Mouse (Mus musculus) embryonic facial prominence, embryonic 11.5 days (tissue): ENCODE measurements around the gene Rapgef2. TPM values are rescaled to one million over a fixed set of nuclear protein-coding genes. Genes with fewer than 3 reads are reported as not detected.
"Not testable (repeated sequence)": the region's sequence is repeated elsewhere in the genome, so short reads cannot be mapped to it uniquely, and the experiment has no call there.

ENCODE experiments used
- ATAC-seq: fragments of 200-750 bp; cut with Nextera tagmentation; replicated peaks from 2 replicates; pipeline ENCODE4 v1.8.0; 2017; ENCODE audit warnings: low read depth; ENCODE audit not compliant: insufficient number of reproducible peaks, low FRiP score, low TSS enrichment
- DNase-seq: peaks from one replicate; pipeline ENCODE4 v3.0.0-alpha.2; 2015; ENCODE audit warnings: low spot score
- H3K27ac ChIP-seq: fragments of 300-500 bp; sonication (generic); replicated peaks from 2 replicates; pipeline ENCODE4 v1.5.1; 2014; ENCODE audit warnings: mild to moderate bottlenecking, low read depth, low read length, control low read depth
- H3K27me3 ChIP-seq: fragments of 300-500 bp; sonication (generic); 2 replicates; pipeline ENCODE4 v1.6.1; 2014; ENCODE audit warnings: mild to moderate bottlenecking, low read length, moderate library complexity, mixed read lengths; ENCODE audit not compliant: control insufficient read depth, insufficient read depth
- H3K36me3 ChIP-seq: fragments of 300-500 bp; sonication (generic); replicated peaks from 2 replicates; pipeline ENCODE4 v1.6.1; 2014; ENCODE audit warnings: low read depth, mild to moderate bottlenecking, low read length, moderate library complexity, mixed read lengths; ENCODE audit not compliant: control insufficient read depth, insufficient read depth
- H3K4me1 ChIP-seq: fragments of 300-500 bp; sonication (generic); 2 replicates; pipeline ENCODE4 v1.6.1; 2014; ENCODE audit warnings: low read length, mixed read lengths; ENCODE audit not compliant: control insufficient read depth, insufficient read depth
- H3K4me2 ChIP-seq: fragments of 300-500 bp; sonication (generic); 2 replicates; pipeline ENCODE4 v1.6.1; 2014; ENCODE audit warnings: low read depth, mild to moderate bottlenecking, control low read depth, low read length, moderate library complexity
- H3K4me3 ChIP-seq: fragments of 300-500 bp; sonication (generic); 2 replicates; pipeline ENCODE4 v1.5.1; 2014; ENCODE audit warnings: low read depth, low read length, control low read depth
- H3K9ac ChIP-seq: fragments of 300-500 bp; sonication (generic); replicated peaks from 2 replicates; pipeline ENCODE4 v1.6.1; 2014; ENCODE audit warnings: mild to moderate bottlenecking, control low read depth, low read length
- H3K9me3 ChIP-seq: fragments of 300-500 bp; sonication (generic); replicated peaks from 2 replicates; pipeline ENCODE4 v1.6.1; 2016; ENCODE audit warnings: mild to moderate bottlenecking, low read length, inconsistent platforms, mixed read lengths; ENCODE audit not compliant: control insufficient read depth
- WGBS: fragments of 180-500 bp; shearing (Covaris S2); extraction: QIAGEN DNeasy Blood & Tissue Kit; methylation state at CpG from one replicate; pipeline ENCODE4 v1.1.7; 2014; 5-methylcytosine and 5-hydroxymethylcytosine counted together
- polyA plus RNA-seq: library from polyadenylated mRNA; unstranded; fragments of >200 nt; fragmentation: Nextera tagmentation; extraction: Ambion mirVana; gene quantifications from 2 replicates; pipeline ENCODE4 v1.2.1, GENCODE M21; 2014

The Rapgef2 gene
- polyA plus RNA-seq, 1 experiment from 2014 or later: 6.8 TPM

DNA sequence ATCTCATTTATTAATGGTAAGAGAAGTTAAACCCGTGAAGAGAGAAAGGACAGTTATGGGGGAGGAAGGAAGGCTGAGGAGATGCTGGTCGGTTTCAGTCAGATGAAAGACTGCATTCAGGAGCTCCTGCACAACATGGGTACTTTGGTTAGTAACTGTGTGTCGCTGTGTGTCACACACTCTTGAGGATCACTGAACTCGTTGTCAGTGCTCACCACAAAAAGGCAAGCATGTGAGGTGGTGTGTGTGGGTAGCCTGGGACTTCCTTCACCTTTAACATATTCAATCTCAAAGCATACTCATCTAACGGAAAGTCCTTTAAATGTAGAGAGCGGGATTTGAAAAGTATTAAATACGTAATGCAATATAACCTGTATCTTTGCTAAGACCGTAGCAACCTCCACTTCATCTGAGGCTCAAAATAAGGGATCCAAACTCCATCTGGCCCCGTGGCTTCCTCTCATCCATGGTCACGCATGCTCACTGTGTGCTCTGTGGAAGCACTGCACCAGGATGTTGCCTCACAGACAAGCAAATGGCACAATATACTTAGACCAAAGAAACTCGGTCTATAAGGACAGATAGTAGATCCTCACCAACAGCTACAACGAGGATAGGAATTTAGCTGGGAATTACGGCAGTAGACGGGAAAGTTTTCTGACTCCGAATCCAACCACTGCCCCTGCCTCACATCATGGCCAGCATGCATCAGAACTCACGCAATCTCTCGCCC, 58.8 kb downstream of the Rapgef2 start:
- Histone ChIP-seq H3K27me3 (no peaks in the 10 kb centered on the region), H3K9ac (no peak overlapping the region), H3K4me3 (no peak overlapping the region), H3K4me2 (no peak overlapping the region), H3K4me1 (no peaks in the 10 kb centered on the region), H3K36me3 (no peaks in the 10 kb centered on the region), H3K9me3 (no peaks in the 10 kb centered on the region), H3K27ac (no peak overlapping the region)
- WGBS: 84% methylated on average over 17 of the region's 17 CpGs
- no peak for DNase-seq
- no peak for ATAC-seq

- H3K4me2 ChIP-seq, H3K9me3 ChIP-seq, H3K4me3 ChIP-seq, H3K27ac ChIP-seq, H3K36me3 ChIP-seq, ATAC-seq, H3K27me3 ChIP-seq, H3K9ac ChIP-seq, H3K4me1 ChIP-seq, DNase-seq: not testable (repeated sequence)
- 94% methylated on average over 1 of the region's 1 CpGs for WGBS
Measured at GRCm38 (mm10) chr3:79226807-79227206, 59.5 kb downstream of the Rapgef2 start.

- no peak for ATAC-seq
- H3K36me3 ChIP-seq: no peaks in the 10 kb centered on the region
- H3K27me3 ChIP-seq: no peaks in the 10 kb centered on the region
- H3K4me1 ChIP-seq: no peaks in the 10 kb centered on the region
- H3K9ac ChIP-seq: no peak overlapping the region
- 78% methylated on average over 6 of the region's 6 CpGs for whole genome bisulfite sequencing
- no peak overlapping the region for H3K27ac ChIP-seq
- no peaks in the 10 kb centered on the region for H3K9me3 ChIP-seq
- DNase-seq: no peak
- H3K4me2 ChIP-seq: no peak overlapping the region
- H3K4me3 ChIP-seq: no peak overlapping the region
Measured at GRCm38 (mm10) chr3:79225888-79226287, 60.4 kb downstream of the Rapgef2 start.

DNA sequence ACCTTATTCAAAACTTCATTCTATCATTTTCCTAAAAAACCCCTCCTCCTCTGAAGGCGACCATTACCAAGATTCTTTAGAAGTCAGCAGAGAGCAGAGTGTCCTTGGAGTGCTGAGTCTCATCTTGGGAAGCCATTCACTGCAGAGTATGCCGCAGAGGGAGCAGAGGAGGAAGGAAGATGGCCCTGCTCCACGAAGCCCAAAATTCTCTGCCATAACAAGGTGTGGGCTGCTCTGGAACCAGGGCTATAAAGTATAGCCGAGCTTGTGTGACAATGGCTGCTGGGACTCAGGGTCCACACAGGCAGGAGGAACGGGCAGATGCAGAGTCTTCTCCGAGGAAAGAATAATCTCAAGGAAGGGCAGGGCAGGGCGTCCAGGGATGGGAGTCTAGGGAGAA, 62.0 kb downstream of the Rapgef2 start:
- Histone ChIP-seq H3K9me3 (no peaks in the 10 kb centered on the region), H3K4me3 (no peak overlapping the region), H3K27ac (no peak overlapping the region), H3K4me2 (no peak overlapping the region), H3K9ac (no peak overlapping the region), H3K27me3 (no peaks in the 10 kb centered on the region), H3K4me1 (no peaks in the 10 kb centered on the region), H3K36me3 (no peaks in the 10 kb centered on the region)
- WGBS: 80% methylated on average over 7 of the region's 7 CpGs
- ATAC-seq (no peak), DNase-seq (no peak)

- no peaks in the 10 kb centered on the region; the same call in 1 of the 2 replicates for H3K4me1 ChIP-seq
- DNase-seq (no peak), ATAC-seq (no peak)
- no peaks in the 10 kb centered on the region for H3K9me3 ChIP-seq
- H3K36me3 ChIP-seq: no peaks in the 10 kb centered on the region
- WGBS: 62% methylated on average over 8 of the region's 8 CpGs
- H3K4me2 ChIP-seq: no peak overlapping the region
- no peak overlapping the region for H3K4me3 ChIP-seq
- H3K27me3 ChIP-seq: no peaks in the 10 kb centered on the region
- no peak overlapping the region for H3K27ac ChIP-seq
- no peak overlapping the region for H3K9ac ChIP-seq
Measured at GRCm38 (mm10) chr3:79223281-79223680, 63.0 kb downstream of the Rapgef2 start.

- DNase-seq: no peak
- H3K4me1 ChIP-seq: no peaks in the 10 kb centered on the region; the same call in 1 of the 2 replicates
- WGBS: 60% methylated on average over 13 of the region's 13 CpGs
- no peak overlapping the region for H3K4me3 ChIP-seq
- no peaks in the 10 kb centered on the region for H3K9me3 ChIP-seq
- H3K4me2 ChIP-seq: no peak overlapping the region
- no peaks in the 10 kb centered on the region for H3K36me3 ChIP-seq
- no peak overlapping the region for H3K27ac ChIP-seq
- no peak for ATAC-seq
- no peaks in the 10 kb centered on the region for H3K27me3 ChIP-seq
- no peak overlapping the region for H3K9ac ChIP-seq
Measured at GRCm38 (mm10) chr3:79222192-79222960, 63.9 kb downstream of the Rapgef2 start.

- Histone ChIP-seq H3K36me3 (no peaks in the 10 kb centered on the region), H3K27ac (no peak overlapping the region)
Measured at GRCm38 (mm10) chr3:79221296-79222191, 64.8 kb downstream of the Rapgef2 start.

More at GRCm38 (mm10) chr3:79221296-79222191, 64.8 kb downstream of the Rapgef2 start:
- Histone ChIP-seq H3K27me3 (no peaks in the 10 kb centered on the region), H3K4me1 (no peaks in the 10 kb centered on the region; the same call in 1 of the 2 replicates), H3K4me3 (no peak overlapping the region), H3K9me3 (no peaks in the 10 kb centered on the region), H3K4me2 (no peak overlapping the region), H3K9ac (no peak overlapping the region)
- WGBS: 44% methylated on average over 9 of the region's 9 CpGs
- ATAC-seq: peak; percentile 63; the same call in 1 of the 2 replicates
- DNase-seq: peak; percentile 86
